Mouse (Mus musculus) neural tube, embryonic 12.5 days (tissue): ENCODE results near the gene Mrpl38. TPM values are rescaled to one million over a fixed set of nuclear protein-coding genes. Genes with fewer than 3 reads are reported as not detected.

Experiments
- ATAC-seq: fragments of 200-750 bp; cut with Nextera tagmentation; 2 replicates; pipeline ENCODE4 v1.8.0; 2017; ENCODE audit warnings: low read depth, mild to moderate bottlenecking, moderate TSS enrichment, moderate library complexity; ENCODE audit not compliant: low FRiP score
- H3K27ac ChIP-seq: fragments of 300-500 bp; sonication (generic); 2 replicates; pipeline ENCODE4 v1.5.1; 2016
- H3K27me3 ChIP-seq: fragments of 300-500 bp; sonication (generic); replicated peaks from 2 replicates; pipeline ENCODE4 v1.6.1; 2016; ENCODE audit warnings: mild to moderate bottlenecking
- H3K36me3 ChIP-seq: fragments of 300-500 bp; sonication (generic); 2 replicates; pipeline ENCODE4 v1.6.1; 2016; ENCODE audit warnings: mild to moderate bottlenecking
- H3K4me1 ChIP-seq: fragments of 300-500 bp; sonication (generic); 2 replicates; pipeline ENCODE4 v1.6.1; 2016
- H3K4me2 ChIP-seq: fragments of 300-500 bp; sonication (generic); replicated peaks from 2 replicates; pipeline ENCODE4 v1.6.1; 2016; ENCODE audit warnings: mild to moderate bottlenecking
- H3K4me3 ChIP-seq: fragments of 300-500 bp; sonication (generic); 2 replicates; pipeline ENCODE4 v1.5.1; 2016
- H3K9ac ChIP-seq: fragments of 300-500 bp; sonication (generic); 2 replicates; pipeline ENCODE4 v1.6.1; 2016; ENCODE audit warnings: mild to moderate bottlenecking
- H3K9me3 ChIP-seq: fragments of 300-500 bp; sonication (generic); 2 replicates; pipeline ENCODE4 v1.6.1; 2016; ENCODE audit warnings: mild to moderate bottlenecking
- WGBS: fragments of 180-500 bp; shearing (Covaris S2); methylation state at CpG from one replicate; pipeline ENCODE4 v1.1.7; 2016; 5-methylcytosine and 5-hydroxymethylcytosine counted together
- polyA plus RNA-seq: library from polyadenylated mRNA; unstranded; fragments of >200 nt; fragmentation: Nextera tagmentation; extraction: Ambion mirVana; gene quantifications from 2 replicates; pipeline ENCODE4 v1.2.1, GENCODE M21; 2016

Mrpl38 gene
- polyA plus RNA-seq, 1 experiment from 2014 or later: 83.7 TPM

DNA sequence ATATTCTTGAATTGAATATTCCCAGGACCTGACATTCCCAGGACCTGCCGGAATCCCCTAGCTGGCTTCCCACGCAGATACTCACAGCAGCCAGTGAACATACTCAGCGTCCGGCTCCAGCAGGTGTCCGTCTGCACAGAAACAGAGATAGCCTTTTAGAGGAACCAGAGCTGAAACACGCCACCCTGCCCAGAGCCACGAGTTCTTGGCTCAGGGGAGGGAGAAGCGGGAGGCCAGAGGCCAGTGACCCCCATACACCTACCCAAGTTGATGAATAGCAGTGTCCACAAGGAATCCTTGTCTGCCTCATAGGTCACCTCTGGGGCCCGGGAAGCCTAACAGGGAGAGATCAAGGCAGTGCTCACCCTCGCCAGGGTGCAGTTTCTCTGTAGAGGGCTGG is 4.5 kb downstream of the Mrpl38 start:
- Histone ChIP-seq H3K4me1 (peaks cover 28% of the 10 kb centered on the region), H3K4me3 (no peak overlapping the region), H3K4me2 (no peak overlapping the region), H3K27ac (no peak overlapping the region), H3K36me3 (peaks cover 48% of the 10 kb centered on the region), H3K9ac (no peak overlapping the region), H3K9me3 (no peaks in the 10 kb centered on the region), H3K27me3 (no peaks in the 10 kb centered on the region)
- no peak for ATAC-seq
- WGBS: 88% methylated on average over 10 of the region's 10 CpGs

- Histone ChIP-seq H3K4me3 (no peak overlapping the region), H3K9ac (no peak overlapping the region), H3K36me3 (peaks cover 48% of the 10 kb centered on the region), H3K9me3 (no peaks in the 10 kb centered on the region), H3K4me2 (no peak overlapping the region), H3K27ac (no peak overlapping the region), H3K27me3 (no peaks in the 10 kb centered on the region), H3K4me1 (peaks cover 30% of the 10 kb centered on the region)
- ATAC-seq: no peak
- WGBS: 73% methylated on average over 5 of the region's 5 CpGs
Observed at GRCm38 (mm10) chr11:116133497-116133896, 5.2 kb downstream of the Mrpl38 start.

- peaks cover 29% of the 10 kb centered on the region for H3K4me1 ChIP-seq
- H3K9ac ChIP-seq: no peak overlapping the region
- no peak overlapping the region for H3K27ac ChIP-seq
- no peak overlapping the region for H3K4me2 ChIP-seq
- H3K27me3 ChIP-seq: no peaks in the 10 kb centered on the region
- no peaks in the 10 kb centered on the region for H3K9me3 ChIP-seq
- H3K36me3 ChIP-seq: peaks cover 48% of the 10 kb centered on the region
- ATAC-seq: no peak
- no peak overlapping the region for H3K4me3 ChIP-seq
- WGBS: 85% methylated on average over 16 of the region's 16 CpGs
Observed at GRCm38 (mm10) chr11:116132366-116133333, 6.0 kb downstream of the Mrpl38 start.

DNA sequence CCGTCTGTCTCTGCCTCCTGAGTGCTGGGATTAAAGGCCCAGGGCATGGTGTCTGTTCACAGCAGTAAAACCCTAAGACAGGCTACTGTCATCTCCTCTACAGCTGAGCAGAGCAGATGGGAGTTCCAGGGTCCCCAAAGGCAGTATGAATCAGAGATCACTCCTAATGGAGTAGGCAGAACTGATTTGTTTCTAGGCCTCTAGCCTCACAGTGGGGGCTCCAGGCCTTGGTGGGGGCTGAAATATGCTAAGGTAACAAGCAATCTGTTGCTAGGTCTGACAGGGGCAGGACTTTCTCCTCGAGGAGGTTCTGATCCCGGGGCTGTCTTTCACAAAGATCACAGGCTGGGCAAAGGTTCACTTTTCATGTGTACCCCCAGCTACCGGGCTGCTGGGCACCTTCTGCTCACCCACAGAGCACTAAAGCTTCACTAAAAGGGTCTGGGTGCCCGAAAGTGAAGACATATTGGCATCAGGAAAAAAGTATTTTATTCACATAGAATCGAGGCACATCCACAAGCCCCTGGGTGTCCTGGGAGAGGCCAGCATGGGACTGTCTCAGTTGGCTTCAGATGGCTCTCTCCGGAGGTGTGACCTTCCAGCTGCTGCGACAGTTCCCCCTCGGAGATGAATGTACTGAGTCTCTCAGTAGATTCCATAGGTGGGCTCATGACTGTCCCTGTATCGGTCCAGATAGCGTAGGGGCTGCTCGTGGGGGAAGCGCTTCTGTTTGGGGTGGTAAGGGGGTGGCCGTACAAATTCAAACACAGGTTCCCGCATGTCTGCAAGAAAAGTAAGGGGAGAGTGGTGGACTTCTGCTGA is 7.1 kb downstream of the Mrpl38 start:
- Histone ChIP-seq H3K4me2 (peak overlapping the region; percentile 76), H3K27ac (peak overlapping the region; percentile 10; the same call in 1 of the 2 replicates), H3K4me1 (peaks cover 33% of the 10 kb centered on the region), H3K9me3 (no peaks in the 10 kb centered on the region), H3K27me3 (no peaks in the 10 kb centered on the region), H3K4me3 (peak overlapping the region; percentile 48), H3K36me3 (peaks cover 46% of the 10 kb centered on the region), H3K9ac (peak overlapping the region; percentile 67; the same call in 1 of the 2 replicates)
- ATAC-seq: no peak
- WGBS: 85% methylated on average over 15 of the region's 15 CpGs

DNA sequence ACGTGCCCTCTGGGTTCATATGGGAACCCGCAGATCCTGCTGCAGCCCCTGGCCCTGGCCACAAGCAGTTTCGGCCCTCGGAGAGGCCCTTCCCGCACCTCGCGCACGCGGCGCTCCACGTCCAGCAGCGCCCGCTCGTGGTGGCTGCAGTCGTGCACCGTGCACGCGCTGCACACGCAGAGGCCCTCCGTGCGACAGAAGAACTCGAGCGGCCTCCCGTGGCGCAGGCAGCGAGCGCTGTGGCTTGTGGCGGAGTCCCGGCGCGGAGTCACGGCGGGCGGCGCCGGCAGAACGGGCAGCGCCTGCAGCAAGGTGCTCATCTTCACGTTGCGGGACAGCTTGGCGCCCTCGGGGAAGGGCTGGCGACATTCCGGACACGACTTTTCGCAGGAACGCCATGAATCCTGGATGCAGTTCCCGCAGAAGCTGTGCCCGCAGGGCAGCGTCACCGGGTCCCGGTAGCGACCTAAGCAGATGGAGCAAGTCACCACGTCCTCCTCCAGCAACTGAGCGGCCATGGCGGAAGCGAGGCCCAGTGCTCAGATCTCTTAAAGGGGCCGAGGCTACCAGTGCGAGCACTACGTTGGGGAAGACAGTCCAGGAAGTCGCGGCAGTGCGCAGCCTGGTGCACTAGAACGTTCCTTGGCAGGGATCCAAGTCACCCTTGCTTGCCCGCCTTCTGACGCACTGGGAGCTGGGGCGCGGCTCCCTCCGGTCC is 8.0 kb downstream of the Mrpl38 start, which contains the start of gene Trim65:
Gene Trim65, minus strand, starts transcription at position 641 of the 718 bp plus-strand sequence.
- Histone ChIP-seq H3K27ac (peak within 1 kb of the TSS; percentile 76), H3K36me3 (peaks cover 42% of the 10 kb centered on the region), H3K4me3 (peak within 1 kb of the TSS; percentile 48), H3K9me3 (no peaks in the 10 kb centered on the region), H3K9ac (peak within 1 kb of the TSS; percentile 67), H3K27me3 (no peaks in the 10 kb centered on the region), H3K4me1 (peaks cover 33% of the 10 kb centered on the region), H3K4me2 (peak within 1 kb of the TSS; percentile 76)
- ATAC-seq: peak; percentile 81
- 2% methylated on average over 69 of the region's 69 CpGs for WGBS

GRCm38 (mm10) chr11:116129993-116130487 is 8.6 kb downstream of the Mrpl38 start:
- H3K9me3 ChIP-seq: 0 out of 2 replicates have a peak, but pooled peaks cover 3% of the 10 kb centered on the region
- no peaks in the 10 kb centered on the region for H3K27me3 ChIP-seq
- H3K4me2 ChIP-seq: peak overlapping the region; percentile 76
- peaks cover 40% of the 10 kb centered on the region for H3K36me3 ChIP-seq
- ATAC-seq: peak; percentile 38
- 38% methylated on average over 8 of the region's 8 CpGs for WGBS
- H3K27ac ChIP-seq: peak overlapping the region; percentile 76; the same call in 1 of the 2 replicates
- peak overlapping the region; percentile 48 for H3K4me3 ChIP-seq
- peaks cover 33% of the 10 kb centered on the region for H3K4me1 ChIP-seq
- peak overlapping the region; percentile 67 for H3K9ac ChIP-seq

DNA sequence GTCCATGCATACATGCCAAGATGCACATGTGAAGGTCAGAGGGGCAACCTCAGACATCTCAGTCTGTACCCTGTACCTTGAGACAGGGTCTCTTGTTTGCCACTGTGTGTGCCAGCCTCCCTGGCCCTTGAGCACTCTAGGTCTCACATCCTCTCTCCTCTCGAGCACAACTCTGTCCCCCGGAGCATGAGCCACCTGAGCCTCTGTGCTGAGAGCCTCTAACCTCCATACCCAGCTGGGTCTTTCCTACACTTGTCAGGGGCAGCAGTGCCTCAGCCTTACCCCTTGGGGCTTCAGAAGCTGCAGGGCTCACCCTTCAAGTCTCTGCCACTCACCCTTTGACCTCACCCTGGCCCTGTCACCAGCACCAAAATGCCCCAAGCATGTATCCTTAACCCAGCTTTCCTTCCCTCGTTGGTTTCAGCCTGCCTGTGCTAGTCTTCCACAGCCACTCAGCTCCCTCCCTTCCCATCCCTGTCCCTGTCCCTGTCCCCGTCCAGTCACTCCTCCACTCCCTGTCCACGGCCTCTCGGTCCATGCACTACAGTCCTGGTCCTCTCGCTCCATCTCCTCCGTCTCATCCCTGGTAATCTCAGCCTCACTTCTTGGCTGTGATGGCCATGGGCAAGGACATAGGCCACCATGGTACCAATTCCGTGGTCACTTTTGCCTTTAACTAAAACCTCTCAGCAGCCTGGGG is 9.4 kb downstream of the Mrpl38 start:
- H3K4me2 ChIP-seq: peak overlapping the region; percentile 76
- WGBS: 80% methylated on average over 9 of the region's 9 CpGs

DNA sequence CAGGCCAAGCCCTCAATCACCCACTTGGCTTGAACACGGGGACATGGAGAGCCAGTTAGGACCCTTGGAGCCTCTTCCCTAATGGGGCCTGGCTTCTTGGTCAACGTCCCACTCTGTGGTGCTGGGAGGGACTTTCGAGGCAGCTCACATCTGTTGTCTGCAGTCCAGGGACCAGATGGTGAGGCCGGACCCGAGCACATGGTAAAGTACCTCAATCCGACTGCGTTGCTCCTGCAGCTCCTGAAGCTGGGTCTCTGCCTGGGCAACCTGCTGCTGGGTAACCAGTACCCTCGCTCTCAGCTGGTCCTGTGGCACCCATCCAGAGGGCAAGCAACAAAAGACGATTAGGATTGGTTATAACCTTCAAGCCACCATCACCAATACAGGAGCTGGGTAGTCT is 10.7 kb downstream of the Mrpl38 start:
- Histone ChIP-seq H3K4me1 (peaks cover 33% of the 10 kb centered on the region), H3K27ac (no peak overlapping the region), H3K4me2 (peak overlapping the region; percentile 44), H3K9ac (no peak overlapping the region), H3K27me3 (no peaks in the 10 kb centered on the region), H3K36me3 (peaks cover 23% of the 10 kb centered on the region), H3K4me3 (no peak overlapping the region), H3K9me3 (0 out of 2 replicates have a peak, but pooled peaks cover 3% of the 10 kb centered on the region)
- 60% methylated on average over 9 of the region's 9 CpGs for WGBS
- ATAC-seq: no peak

More for the DNA sequence above, 9.4 kb downstream of the Mrpl38 start:
- H3K27me3 ChIP-seq: no peaks in the 10 kb centered on the region
- H3K4me1 ChIP-seq: peaks cover 33% of the 10 kb centered on the region
- H3K36me3 ChIP-seq: peaks cover 33% of the 10 kb centered on the region
- no peak overlapping the region for H3K27ac ChIP-seq
- 0 out of 2 replicates have a peak, but pooled peaks cover 3% of the 10 kb centered on the region for H3K9me3 ChIP-seq
- H3K4me3 ChIP-seq: no peak overlapping the region
- 0 out of 2 replicates have a peak overlapping the region, but pooled peaks have one; percentile 17 for H3K9ac ChIP-seq
- no peak for ATAC-seq

GRCm38 (mm10) chr11:116127156-116127980 is 11.3 kb downstream of the Mrpl38 start, which contains the start of gene Trim47:
Gene Trim47, minus strand, starts transcription at chr11:116127210.
- H3K4me3 ChIP-seq: no peak within 1 kb of the TSS
- 0 out of 2 replicates have a peak, but pooled peaks cover 3% of the 10 kb centered on the region for H3K9me3 ChIP-seq
- H3K4me2 ChIP-seq: peak within 1 kb of the TSS; percentile 44
- ATAC-seq: no peak
- peaks cover 17% of the 10 kb centered on the region for H3K36me3 ChIP-seq
- 0 out of 2 replicates have a peak within 1 kb of the TSS, but pooled peaks have one; percentile 21 for H3K9ac ChIP-seq
- no peak within 1 kb of the TSS; the same call in 1 of the 2 replicates for H3K27ac ChIP-seq
- 32% methylated on average over 23 of the region's 23 CpGs for WGBS
- H3K27me3 ChIP-seq: no peaks in the 10 kb centered on the region
- peaks cover 33% of the 10 kb centered on the region for H3K4me1 ChIP-seq

DNA sequence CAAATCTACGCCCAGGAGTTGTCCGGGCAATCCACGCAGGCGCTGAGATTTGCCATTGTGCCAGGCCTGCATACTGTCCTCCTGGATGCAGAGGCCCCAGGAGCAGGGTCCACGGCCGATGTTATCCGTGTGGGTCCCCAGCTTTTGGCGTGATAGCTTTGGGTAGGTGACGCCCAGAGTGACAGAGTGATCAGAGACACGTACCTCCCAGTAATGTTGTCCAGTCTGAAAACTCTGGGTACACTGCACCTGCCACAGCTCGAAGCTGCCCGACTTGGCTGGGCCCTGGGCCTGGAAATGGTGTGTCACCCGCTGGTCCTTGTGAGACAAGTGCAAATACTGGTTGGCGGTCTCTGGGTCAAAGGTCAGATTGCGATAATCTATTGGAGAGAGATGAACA is 12.4 kb downstream of the Mrpl38 start:
- 0 out of 2 replicates have a peak, but pooled peaks cover 3% of the 10 kb centered on the region for H3K9me3 ChIP-seq
- H3K9ac ChIP-seq: no peak overlapping the region
- no peaks in the 10 kb centered on the region for H3K27me3 ChIP-seq
- H3K27ac ChIP-seq: no peak overlapping the region
- no peak overlapping the region for H3K4me3 ChIP-seq
- peaks cover 9% of the 10 kb centered on the region for H3K36me3 ChIP-seq
- H3K4me1 ChIP-seq: peaks cover 27% of the 10 kb centered on the region
- ATAC-seq: no peak
- no peak overlapping the region for H3K4me2 ChIP-seq
- 94% methylated on average over 15 of the region's 15 CpGs for WGBS
